Mouse (Mus musculus): ENCODE measurements at regions not wholly inside any gene's neighbourhood (a gene's known extent, or its start where the extent isn't known, plus 50 kb on each side); places are given as distances from the start of the nearest gene placed in this dataset.

GRCm38 (mm10) chr9:115478946-115479345 lies 168.7 kb upstream of the Stt3b start:
- no peak for DNase-seq (ENCODE audit: extremely low read depth, insufficient read length, low spot score)

GRCm38 (mm10) chr9:115481176-115481575 lies 171.0 kb upstream of the Stt3b start:
- DNase-seq (ENCODE audit: extremely low read depth, insufficient read length, low spot score): no peak

GRCm38 (mm10) chr9:115483024-115483423 lies 172.8 kb upstream of the Stt3b start:
- DNase-seq (ENCODE audit: extremely low read depth, insufficient read length, low spot score): no peak

GRCm38 (mm10) chr9:115483721-115484120 lies 173.5 kb upstream of the Stt3b start:
- no peak for DNase-seq (ENCODE audit: extremely low read depth, insufficient read length, low spot score)

- no peak for DNase-seq (ENCODE audit: extremely low read depth, insufficient read length, low spot score)
Measured at GRCm38 (mm10) chr9:115484408-115484807, 174.2 kb upstream of the Stt3b start.

- no peak for DNase-seq (ENCODE audit: extremely low read depth, insufficient read length, low spot score)
Measured at GRCm38 (mm10) chr9:115485219-115485618, 175.0 kb upstream of the Stt3b start.

GRCm38 (mm10) chr9:115487175-115487760 lies 177.0 kb upstream of the Stt3b start:
- DNase-seq (ENCODE audit: extremely low read depth, insufficient read length, low spot score): no peak

- no peak for DNase-seq (ENCODE audit: extremely low read depth, insufficient read length, low spot score)
Measured at GRCm38 (mm10) chr9:115488913-115489809, 178.9 kb upstream of the Stt3b start.

GRCm38 (mm10) chr9:115492431-115493171 lies 182.4 kb upstream of the Stt3b start:
- DNase-seq (ENCODE audit: extremely low read depth, insufficient read length, low spot score): no peak

- no peak for DNase-seq (ENCODE audit: extremely low read depth, insufficient read length, low spot score)
Measured at GRCm38 (mm10) chr9:115493765-115494164, 183.5 kb upstream of the Stt3b start.

GRCm38 (mm10) chr9:115499536-115499935 lies 189.3 kb upstream of the Stt3b start:
- no peak for DNase-seq (ENCODE audit: extremely low read depth, insufficient read length, low spot score)

- no peak for DNase-seq (ENCODE audit: extremely low read depth, insufficient read length, low spot score)
Measured at GRCm38 (mm10) chr9:115504789-115505188, 194.6 kb upstream of the Stt3b start.

GRCm38 (mm10) chr9:115507131-115507689 lies 197.0 kb upstream of the Stt3b start:
- DNase-seq (ENCODE audit: extremely low read depth, insufficient read length, low spot score): no peak

GRCm38 (mm10) chr9:115512835-115513629 lies 202.8 kb upstream of the Stt3b start:
- no peak for DNase-seq (ENCODE audit: extremely low read depth, insufficient read length, low spot score)

GRCm38 (mm10) chr9:115517903-115518302 lies 207.7 kb upstream of the Stt3b start:
- DNase-seq (ENCODE audit: extremely low read depth, insufficient read length, low spot score): no peak

- DNase-seq (ENCODE audit: extremely low read depth, insufficient read length, low spot score): no peak
Measured at GRCm38 (mm10) chr9:115524161-115524560, 213.9 kb upstream of the Stt3b start.

- no peak for DNase-seq (ENCODE audit: extremely low read depth, insufficient read length, low spot score)
Measured at GRCm38 (mm10) chr9:115524591-115524990, 214.4 kb upstream of the Stt3b start.

- no peak for DNase-seq (ENCODE audit: extremely low read depth, insufficient read length, low spot score)
Measured at GRCm38 (mm10) chr9:115526322-115526721, 216.1 kb upstream of the Stt3b start.

- no peak for DNase-seq (ENCODE audit: extremely low read depth, insufficient read length, low spot score)
Measured at GRCm38 (mm10) chr9:115526981-115527380, 216.8 kb upstream of the Stt3b start.

- DNase-seq (ENCODE audit: extremely low read depth, insufficient read length, low spot score): no peak
Measured at GRCm38 (mm10) chr9:115534198-115534597, 224.0 kb upstream of the Stt3b start.

All from 3134 (cell line).